Mouse (Mus musculus) kidney, postnatal 10 days (tissue): ENCODE measurements at regions not wholly inside any gene's neighbourhood (a gene's known extent, or its start where the extent isn't known, plus 50 kb on each side); places are given as distances from the start of the nearest gene placed in this dataset.
"Not testable (repeated sequence)": the region's sequence is repeated elsewhere in the genome, so short reads cannot be mapped to it uniquely, and the experiment has no call there.

Source experiments
- DNase-seq: peaks from one replicate; pipeline ENCODE4 v3.0.0; 2021; ENCODE audit warnings: mixed read lengths

- not testable (repeated sequence) for DNase-seq
Measured at GRCm38 (mm10) chr1:161614091-161614490, 119.6 kb downstream of the Tnfsf18 start.

DNA sequence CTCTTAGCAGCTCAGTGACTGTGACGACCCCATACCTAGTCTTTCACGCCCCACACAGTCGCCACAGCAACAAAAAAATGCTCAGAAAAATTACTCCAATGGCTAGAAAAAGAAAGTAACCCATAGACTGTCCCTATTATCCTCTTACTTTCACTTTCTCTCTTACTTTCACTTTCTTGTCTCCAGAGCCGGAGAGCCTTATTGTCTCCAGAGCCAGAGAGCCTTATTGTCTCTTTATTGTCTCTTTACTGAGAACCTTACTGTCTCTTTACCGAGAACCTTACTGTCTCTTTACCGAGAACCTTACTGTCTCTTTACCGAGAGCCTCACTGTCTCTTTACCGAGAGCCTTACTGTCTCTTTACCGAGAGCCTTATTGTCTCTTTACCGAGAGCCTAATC is 119.2 kb downstream of the Tnfsf18 start:
- not testable (repeated sequence) for DNase-seq

DNA sequence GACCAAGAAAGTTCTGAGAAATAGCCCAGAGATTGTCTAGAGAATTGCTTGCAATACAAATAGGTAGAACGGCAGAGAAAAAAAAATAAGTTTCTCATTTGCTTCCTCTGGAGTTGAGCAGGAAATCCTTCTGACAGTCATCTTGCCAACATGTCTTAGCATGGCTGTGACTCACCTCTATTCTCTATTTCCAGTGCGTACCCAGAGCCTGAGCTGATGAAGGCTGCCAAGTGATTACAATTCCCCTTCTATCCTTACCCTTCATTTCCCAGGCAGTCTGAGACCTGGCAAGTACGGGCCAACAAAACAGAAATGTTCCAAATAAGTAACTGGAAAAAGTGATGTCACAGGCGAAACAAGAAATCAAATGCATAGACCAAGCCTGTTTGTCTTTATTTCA is 113.0 kb downstream of the Tnfsf18 start:
- DNase-seq, result no peak

GRCm38 (mm10) chr1:161602150-161602549 is 107.7 kb downstream of the Tnfsf18 start:
- DNase-seq, result peak; percentile 36

GRCm38 (mm10) chr1:161601167-161601566 is 106.7 kb downstream of the Tnfsf18 start:
- DNase-seq, result no peak

- no peak for DNase-seq
Measured at GRCm38 (mm10) chr1:161598167-161598566, 103.7 kb downstream of the Tnfsf18 start.

GRCm38 (mm10) chr1:161576530-161576929 is 82.1 kb downstream of the Tnfsf18 start:
- peak; percentile 16 for DNase-seq

DNA sequence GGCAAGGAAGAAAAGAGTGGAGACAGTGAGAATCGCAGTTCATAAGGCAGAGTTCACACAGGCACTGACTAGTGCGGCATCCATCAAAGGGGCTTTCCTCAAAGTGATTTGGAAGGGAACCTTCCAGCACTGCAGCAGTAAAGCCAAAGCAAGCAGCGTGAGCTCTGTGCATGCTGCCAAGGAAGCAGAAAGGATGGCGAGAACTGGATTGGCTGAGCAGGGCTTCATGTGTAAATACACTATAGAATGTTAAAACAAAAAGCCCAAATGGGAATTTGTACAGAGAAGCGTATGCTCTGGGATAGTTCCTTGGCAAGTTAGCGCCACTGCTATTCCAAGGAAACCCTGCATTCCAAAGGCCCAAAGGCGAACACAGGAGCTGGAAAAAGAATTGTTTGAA is 81.5 kb downstream of the Tnfsf18 start:
- DNase-seq, result no peak

- DNase-seq, result no peak
Measured at GRCm38 (mm10) chr1:161575171-161575570, 80.7 kb downstream of the Tnfsf18 start.

DNA sequence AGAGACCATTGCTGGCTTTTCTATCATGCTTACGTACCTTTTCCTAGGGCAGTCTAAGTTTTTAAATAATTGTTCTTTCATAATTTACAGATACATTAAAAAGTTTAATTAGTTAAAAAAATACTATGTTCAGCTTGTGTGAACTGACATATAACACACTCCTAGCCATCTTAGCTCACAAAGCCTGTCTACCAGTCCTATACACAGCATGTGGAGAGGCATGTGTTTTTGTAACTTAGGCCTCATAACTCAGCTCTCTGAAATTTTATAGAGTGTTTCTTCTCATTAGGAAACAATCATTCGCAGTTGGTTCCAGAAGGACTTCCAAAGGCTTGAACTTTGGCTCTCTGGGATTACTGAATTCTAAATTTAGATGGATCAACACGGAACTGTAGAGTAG is 76.3 kb downstream of the Tnfsf18 start:
- no peak for DNase-seq

GRCm38 (mm10) chr1:161567826-161568225 is 73.4 kb downstream of the Tnfsf18 start:
- no peak for DNase-seq

DNA sequence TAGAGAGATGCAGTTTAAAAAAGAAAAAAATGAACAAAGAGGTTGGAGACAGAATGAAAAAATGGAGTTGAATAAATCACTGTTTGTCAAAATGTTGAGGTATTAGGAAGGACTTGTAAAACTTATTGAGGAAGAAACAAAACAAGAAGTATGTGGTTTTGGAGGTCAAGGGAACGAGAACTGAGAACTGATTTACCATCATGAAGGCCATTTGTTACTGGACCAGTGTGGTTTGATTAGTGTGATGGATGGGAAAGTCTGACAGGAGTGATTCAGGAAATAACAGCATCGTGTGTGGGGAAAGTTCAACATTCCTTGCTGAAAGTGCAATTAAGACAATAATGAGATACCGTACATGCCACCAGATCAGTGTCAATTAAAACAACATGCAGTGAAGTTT is 65.9 kb downstream of the Tnfsf18 start:
- DNase-seq, result no peak
